Mouse (Mus musculus): Measurements from ENCODE around the gene Crebl2. TPM values are rescaled to one million over a fixed set of nuclear protein-coding genes. Genes with fewer than 3 reads are reported as not detected.

The Crebl2 gene
- polyA plus RNA-seq, 1 experiment from 2014 or later = 1.4 TPM

DNA sequence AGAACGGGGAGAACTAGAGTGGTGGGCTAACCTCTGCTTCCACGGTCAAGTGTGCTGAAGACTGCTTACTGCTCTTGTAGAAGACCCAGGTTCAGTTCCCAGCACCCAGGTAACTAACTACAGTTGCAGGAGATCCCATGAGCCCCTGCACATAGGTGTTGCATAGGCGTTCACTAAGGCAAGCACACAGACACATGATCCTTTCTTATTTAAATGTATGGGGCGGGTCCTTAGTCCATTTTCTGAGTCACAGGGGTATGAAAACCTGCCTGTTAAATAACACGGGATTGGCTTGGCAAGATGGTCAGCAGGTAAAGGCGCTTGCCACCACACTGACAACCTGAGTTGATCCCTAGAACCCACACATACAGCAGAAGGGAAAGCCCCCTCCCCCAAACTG lies 29.1 kb downstream of the Crebl2 start:
- DNase-seq (ENCODE audit: low spot score) (no peak), ATAC-seq (ENCODE audit: low FRiP score) (no peak)
- H3K9ac ChIP-seq (ENCODE audit: low read depth, low read length) = no peak overlapping the region
- WGBS = 86% methylated on average over 6 of the region's 6 CpGs
- H3K36me3 ChIP-seq (ENCODE audit: control insufficient read depth, insufficient read depth, low read length) = no peaks in the 10 kb centered on the region
- no peak overlapping the region for H3K4me2 ChIP-seq (replicated peaks; ENCODE audit: low read depth, low read length)
- H3K4me3 ChIP-seq (ENCODE audit: low read depth, low read length) = no peak overlapping the region
- H3K27me3 ChIP-seq (ENCODE audit: control insufficient read depth, insufficient read depth, low read length) = no peaks in the 10 kb centered on the region
- peaks cover 5% of the 10 kb centered on the region; the same call in 1 of the 2 replicates for H3K4me1 ChIP-seq (replicated peaks; ENCODE audit: control insufficient read depth, insufficient read depth, low read length)
- no peaks in the 10 kb centered on the region for H3K9me3 ChIP-seq (ENCODE audit: control insufficient read depth, low read length)
- no peak overlapping the region for H3K27ac ChIP-seq (ENCODE audit: low read depth, low read length)

DNA sequence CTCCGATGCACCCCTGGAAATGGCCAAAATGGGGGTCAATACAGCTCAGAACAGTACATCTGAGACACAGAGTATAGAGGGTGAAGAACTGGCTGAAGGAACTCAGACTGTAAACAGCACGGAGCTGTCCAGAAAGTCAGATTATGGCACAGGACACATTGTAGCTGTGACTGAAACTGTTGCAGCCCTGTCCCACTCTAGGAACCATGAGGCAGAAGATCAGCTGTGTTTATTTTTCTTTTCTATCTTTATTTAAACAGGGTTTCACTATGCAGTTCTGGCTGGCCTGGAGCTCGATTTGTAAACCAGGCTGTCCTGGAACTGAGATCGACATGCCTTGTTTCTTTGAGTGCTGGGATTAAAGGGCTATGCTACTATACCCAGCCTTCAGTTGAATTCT lies 30.3 kb downstream of the Crebl2 start:
- no peak overlapping the region for H3K9ac ChIP-seq (ENCODE audit: low read depth, low read length)
- no peaks in the 10 kb centered on the region for H3K36me3 ChIP-seq (ENCODE audit: control insufficient read depth, insufficient read depth, low read length)
- DNase-seq (ENCODE audit: low spot score) (no peak), ATAC-seq (ENCODE audit: low FRiP score) (no peak)
- WGBS = 86% methylated on average over 4 of the region's 4 CpGs
- H3K4me2 ChIP-seq (replicated peaks; ENCODE audit: low read depth, low read length) = no peak overlapping the region
- H3K27ac ChIP-seq (ENCODE audit: low read depth, low read length) = no peak overlapping the region
- H3K4me3 ChIP-seq (ENCODE audit: low read depth, low read length) = no peak overlapping the region
- peaks cover 5% of the 10 kb centered on the region; the same call in 1 of the 2 replicates for H3K4me1 ChIP-seq (replicated peaks; ENCODE audit: control insufficient read depth, insufficient read depth, low read length)
- H3K9me3 ChIP-seq (ENCODE audit: control insufficient read depth, low read length) = no peaks in the 10 kb centered on the region
- no peaks in the 10 kb centered on the region for H3K27me3 ChIP-seq (ENCODE audit: control insufficient read depth, insufficient read depth, low read length)

DNA sequence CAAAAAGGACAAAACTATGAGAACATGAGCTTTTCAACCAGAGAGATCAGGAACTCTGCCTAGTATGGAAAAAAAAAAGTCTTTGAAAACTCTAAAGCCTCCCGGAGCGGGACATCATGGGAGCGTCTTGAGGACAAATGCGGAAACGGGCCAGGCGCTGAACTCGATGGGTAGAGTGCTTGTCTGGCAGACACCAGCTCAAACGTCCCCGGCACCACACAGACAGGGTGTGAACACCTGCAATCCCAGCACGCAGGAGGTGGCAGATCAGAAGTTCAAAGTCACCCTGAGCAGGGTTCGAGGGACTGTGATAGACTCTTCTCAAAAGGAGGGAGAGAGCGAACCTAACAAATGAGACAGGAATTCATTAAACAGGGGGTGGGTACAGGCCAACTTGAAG lies 31.4 kb downstream of the Crebl2 start:
- DNase-seq (ENCODE audit: low spot score) = no peak
- Histone ChIP-seq H3K4me2 (replicated peaks; ENCODE audit: low read depth, low read length) (no peak overlapping the region), H3K27me3 (ENCODE audit: control insufficient read depth, insufficient read depth, low read length) (no peaks in the 10 kb centered on the region), H3K9ac (ENCODE audit: low read depth, low read length) (no peak overlapping the region), H3K36me3 (ENCODE audit: control insufficient read depth, insufficient read depth, low read length) (no peaks in the 10 kb centered on the region), H3K4me3 (ENCODE audit: low read depth, low read length) (no peak overlapping the region), H3K4me1 (replicated peaks; ENCODE audit: control insufficient read depth, insufficient read depth, low read length) (peaks cover 5% of the 10 kb centered on the region; the same call in 1 of the 2 replicates), H3K9me3 (ENCODE audit: control insufficient read depth, low read length) (no peaks in the 10 kb centered on the region), H3K27ac (ENCODE audit: low read depth, low read length) (no peak overlapping the region)
- no peak for ATAC-seq (ENCODE audit: low FRiP score)
- WGBS = 86% methylated on average over 12 of the region's 12 CpGs

DNA sequence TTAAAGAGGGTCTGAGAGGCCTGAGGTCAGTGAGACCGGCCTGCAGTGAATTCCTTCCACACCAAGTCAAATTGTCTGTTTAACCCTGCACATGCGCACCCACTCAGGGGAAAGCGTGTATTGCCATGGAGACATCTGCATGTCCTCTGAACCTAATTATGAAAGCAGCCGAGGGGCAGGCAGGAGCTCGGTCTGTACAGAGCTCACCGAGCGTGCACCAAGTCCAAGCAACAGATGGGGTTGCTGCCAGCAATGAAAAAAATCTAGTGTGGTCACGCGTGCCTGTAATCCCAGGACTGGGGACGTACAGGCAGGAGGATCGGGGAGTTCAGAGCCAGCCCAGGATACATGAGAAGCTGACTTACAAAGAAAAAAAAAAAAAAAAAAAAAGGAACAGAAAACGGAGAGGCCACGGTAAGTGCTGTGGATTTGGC lies 32.7 kb downstream of the Crebl2 start:
- 0 out of 2 replicates have a peak, but pooled peaks cover 2% of the 10 kb centered on the region for H3K36me3 ChIP-seq (ENCODE audit: control insufficient read depth, insufficient read depth, low read length)
- peak; percentile 87 for ATAC-seq (ENCODE audit: low FRiP score)
- H3K4me3 ChIP-seq (ENCODE audit: low read depth, low read length) = peak overlapping the region; percentile 25
- H3K4me2 ChIP-seq (replicated peaks; ENCODE audit: low read depth, low read length) = peak overlapping the region; percentile 49
- H3K9me3 ChIP-seq (ENCODE audit: control insufficient read depth, low read length) = no peaks in the 10 kb centered on the region
- 10% methylated on average over 13 of the region's 13 CpGs for WGBS
- H3K27me3 ChIP-seq (ENCODE audit: control insufficient read depth, insufficient read depth, low read length) = no peaks in the 10 kb centered on the region
- DNase-seq (ENCODE audit: low spot score) = peak; percentile 75
- H3K4me1 ChIP-seq (replicated peaks; ENCODE audit: control insufficient read depth, insufficient read depth, low read length) = peaks cover 5% of the 10 kb centered on the region; the same call in 1 of the 2 replicates
- no peak overlapping the region for H3K9ac ChIP-seq (ENCODE audit: low read depth, low read length)
- peak overlapping the region; percentile 81 for H3K27ac ChIP-seq (ENCODE audit: low read depth, low read length)

DNA sequence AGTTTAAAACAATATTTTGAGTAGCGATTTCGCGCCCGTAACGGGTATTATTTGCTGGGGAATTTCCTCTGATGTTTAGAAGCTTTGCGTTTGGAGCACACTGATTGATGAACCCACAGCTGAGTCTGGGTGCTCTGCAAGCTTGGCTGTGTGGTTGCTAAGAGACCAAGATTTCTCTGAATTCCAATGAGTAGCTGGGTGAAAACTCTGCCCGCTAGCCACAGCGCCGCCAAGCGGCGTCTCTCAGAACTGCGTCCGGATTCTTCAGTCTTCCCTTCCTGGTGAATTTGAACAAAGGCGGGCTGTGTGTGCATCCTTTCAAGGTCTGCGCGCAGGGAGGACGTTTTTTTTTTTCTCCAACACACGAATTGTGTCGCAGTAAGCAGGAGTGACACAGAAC lies 33.2 kb downstream of the Crebl2 start:
- peaks cover 5% of the 10 kb centered on the region; the same call in 1 of the 2 replicates for H3K36me3 ChIP-seq (ENCODE audit: control insufficient read depth, insufficient read depth, low read length)
- peak overlapping the region; percentile 49 for H3K4me2 ChIP-seq (replicated peaks; ENCODE audit: low read depth, low read length)
- peak overlapping the region; percentile 81 for H3K27ac ChIP-seq (ENCODE audit: low read depth, low read length)
- peak overlapping the region; percentile 12; the same call in 1 of the 2 replicates for H3K9ac ChIP-seq (ENCODE audit: low read depth, low read length)
- H3K27me3 ChIP-seq (ENCODE audit: control insufficient read depth, insufficient read depth, low read length) = no peaks in the 10 kb centered on the region
- H3K4me3 ChIP-seq (ENCODE audit: low read depth, low read length) = peak overlapping the region; percentile 25
- peaks cover 5% of the 10 kb centered on the region; the same call in 1 of the 2 replicates for H3K4me1 ChIP-seq (replicated peaks; ENCODE audit: control insufficient read depth, insufficient read depth, low read length)
- peak; percentile 100 for DNase-seq (ENCODE audit: low spot score)
- H3K9me3 ChIP-seq (ENCODE audit: control insufficient read depth, low read length) = no peaks in the 10 kb centered on the region
- WGBS = 1% methylated on average over 19 of the region's 19 CpGs
- peak; percentile 94 for ATAC-seq (ENCODE audit: low FRiP score)

DNA sequence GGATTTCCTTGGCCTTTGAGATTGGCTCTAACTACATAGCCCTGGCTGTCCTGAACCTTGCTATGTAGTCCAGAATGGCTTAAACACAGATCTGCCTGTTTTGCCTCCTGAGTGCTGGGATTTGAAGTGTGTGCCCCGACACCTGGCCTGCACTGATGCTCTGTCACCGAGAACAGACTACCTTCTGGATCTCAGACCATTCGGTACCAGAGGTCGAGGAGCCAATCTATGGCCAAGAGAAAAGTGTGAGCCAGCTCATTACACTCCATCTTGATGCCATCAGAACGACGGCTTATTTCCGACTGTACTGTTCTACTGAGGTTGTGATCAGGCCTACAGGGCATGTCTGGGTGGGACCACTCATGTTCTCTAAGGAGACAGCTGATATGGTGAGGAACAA lies 36.2 kb downstream of the Crebl2 start:
- Histone ChIP-seq H3K27ac (ENCODE audit: low read depth, low read length) (no peak overlapping the region), H3K27me3 (ENCODE audit: control insufficient read depth, insufficient read depth, low read length) (no peaks in the 10 kb centered on the region), H3K9me3 (ENCODE audit: control insufficient read depth, low read length) (no peaks in the 10 kb centered on the region), H3K4me2 (replicated peaks; ENCODE audit: low read depth, low read length) (no peak overlapping the region), H3K36me3 (ENCODE audit: control insufficient read depth, insufficient read depth, low read length) (peaks cover 23% of the 10 kb centered on the region), H3K9ac (ENCODE audit: low read depth, low read length) (no peak overlapping the region), H3K4me1 (replicated peaks; ENCODE audit: control insufficient read depth, insufficient read depth, low read length) (peaks cover 5% of the 10 kb centered on the region; the same call in 1 of the 2 replicates), H3K4me3 (ENCODE audit: low read depth, low read length) (no peak overlapping the region)
- ATAC-seq (ENCODE audit: low FRiP score) (no peak), DNase-seq (ENCODE audit: low spot score) (no peak)
- WGBS = 94% methylated on average over 7 of the region's 7 CpGs

DNA sequence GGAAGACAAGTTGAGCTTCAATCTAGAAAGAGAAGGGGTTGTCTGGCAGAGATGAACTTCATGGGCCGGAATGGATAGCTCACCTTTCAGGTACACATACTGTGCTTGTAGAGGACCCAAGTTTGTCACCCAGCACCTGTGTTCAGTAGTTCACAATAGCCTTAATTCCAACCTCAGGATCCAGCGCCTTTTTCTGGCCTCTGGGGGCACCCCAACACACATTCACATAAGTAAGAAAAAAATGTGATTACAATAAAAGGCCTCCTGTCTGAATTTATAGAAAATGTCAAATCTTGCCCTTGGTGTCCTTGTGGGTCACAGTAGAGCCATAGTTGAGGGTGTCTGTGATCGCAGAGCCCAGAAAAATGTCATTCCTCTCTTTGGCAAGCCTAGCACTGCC lies 37.4 kb downstream of the Crebl2 start:
- H3K9me3 ChIP-seq (ENCODE audit: control insufficient read depth, low read length) = no peaks in the 10 kb centered on the region
- 97% methylated on average over 3 of the region's 3 CpGs for WGBS
- H3K4me3 ChIP-seq (ENCODE audit: low read depth, low read length) = no peak overlapping the region
- ATAC-seq (ENCODE audit: low FRiP score) (no peak), DNase-seq (ENCODE audit: low spot score) (no peak)
- peaks cover 23% of the 10 kb centered on the region for H3K36me3 ChIP-seq (ENCODE audit: control insufficient read depth, insufficient read depth, low read length)
- H3K4me1 ChIP-seq (replicated peaks; ENCODE audit: control insufficient read depth, insufficient read depth, low read length) = 0 out of 2 replicates have a peak, but pooled peaks cover 1% of the 10 kb centered on the region
- H3K4me2 ChIP-seq (replicated peaks; ENCODE audit: low read depth, low read length) = no peak overlapping the region
- H3K9ac ChIP-seq (ENCODE audit: low read depth, low read length) = no peak overlapping the region
- no peaks in the 10 kb centered on the region for H3K27me3 ChIP-seq (ENCODE audit: control insufficient read depth, insufficient read depth, low read length)
- no peak overlapping the region for H3K27ac ChIP-seq (ENCODE audit: low read depth, low read length)

DNA sequence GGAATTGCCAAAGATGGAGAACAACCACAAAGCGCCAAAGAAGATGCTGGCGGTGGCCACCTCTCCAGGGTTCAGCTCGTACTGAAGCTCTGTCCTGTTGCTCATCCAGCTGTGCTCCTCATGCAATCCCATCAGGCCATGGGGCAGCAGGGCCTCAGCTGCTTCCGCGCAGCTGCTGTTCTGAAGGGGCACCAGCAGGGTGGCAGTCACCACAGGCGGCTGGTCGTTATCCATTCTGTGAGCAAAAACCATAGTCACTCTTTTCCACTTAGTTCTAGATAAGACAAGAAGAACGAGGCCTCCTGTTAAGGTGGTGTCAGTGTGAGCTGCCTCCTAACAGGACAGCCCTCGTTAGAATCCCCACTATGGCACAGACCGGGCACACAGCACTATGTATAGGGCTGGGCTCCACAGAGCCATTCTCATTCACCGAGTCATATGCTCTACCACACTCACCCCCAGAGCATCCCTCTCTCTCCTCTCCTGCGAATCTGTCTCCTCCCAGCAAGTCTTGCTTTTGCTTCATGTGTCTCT lies 40.3 kb downstream of the Crebl2 start:
- H3K27me3 ChIP-seq (ENCODE audit: control insufficient read depth, insufficient read depth, low read length) = no peaks in the 10 kb centered on the region
- no peaks in the 10 kb centered on the region for H3K4me1 ChIP-seq (replicated peaks; ENCODE audit: control insufficient read depth, insufficient read depth, low read length)
- H3K27ac ChIP-seq (ENCODE audit: low read depth, low read length) = no peak overlapping the region
- 91% methylated on average over 12 of the region's 12 CpGs for whole genome bisulfite sequencing
- H3K36me3 ChIP-seq (ENCODE audit: control insufficient read depth, insufficient read depth, low read length) = peaks cover 23% of the 10 kb centered on the region
- no peak for ATAC-seq (ENCODE audit: low FRiP score)
- no peaks in the 10 kb centered on the region for H3K9me3 ChIP-seq (ENCODE audit: control insufficient read depth, low read length)
- no peak overlapping the region for H3K4me3 ChIP-seq (ENCODE audit: low read depth, low read length)
- H3K4me2 ChIP-seq (replicated peaks; ENCODE audit: low read depth, low read length) = no peak overlapping the region
- no peak overlapping the region for H3K9ac ChIP-seq (ENCODE audit: low read depth, low read length)
- no peak for DNase-seq (ENCODE audit: low spot score)

DNA sequence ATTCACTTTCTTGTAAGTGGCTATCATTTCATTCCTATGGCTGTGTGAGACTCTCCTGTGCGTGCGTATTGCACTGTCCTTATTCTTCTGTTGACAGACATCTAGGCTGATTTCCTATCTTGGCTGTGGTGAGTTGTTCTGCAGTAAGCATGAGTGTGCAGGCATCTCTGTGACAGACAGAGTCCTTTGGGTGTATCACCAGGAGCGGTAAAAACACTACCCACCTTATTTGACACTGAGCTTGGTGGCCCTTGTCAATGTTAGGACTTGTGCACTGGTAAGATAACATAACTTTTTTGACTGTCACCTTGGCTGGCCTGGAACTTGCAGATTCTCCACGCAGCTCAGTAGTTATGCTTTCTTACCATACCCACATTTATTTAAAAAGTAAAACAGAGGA lies 40.9 kb downstream of the Crebl2 start:
- H3K4me1 ChIP-seq (replicated peaks; ENCODE audit: control insufficient read depth, insufficient read depth, low read length) = no peaks in the 10 kb centered on the region
- no peak overlapping the region for H3K4me2 ChIP-seq (replicated peaks; ENCODE audit: low read depth, low read length)
- no peak overlapping the region for H3K27ac ChIP-seq (ENCODE audit: low read depth, low read length)
- no peak overlapping the region for H3K4me3 ChIP-seq (ENCODE audit: low read depth, low read length)
- WGBS = 92% methylated on average over 4 of the region's 4 CpGs
- no peaks in the 10 kb centered on the region for H3K27me3 ChIP-seq (ENCODE audit: control insufficient read depth, insufficient read depth, low read length)
- no peak overlapping the region for H3K9ac ChIP-seq (ENCODE audit: low read depth, low read length)
- no peak for ATAC-seq (ENCODE audit: low FRiP score)
- no peak for DNase-seq (ENCODE audit: low spot score)
- peaks cover 23% of the 10 kb centered on the region for H3K36me3 ChIP-seq (ENCODE audit: control insufficient read depth, insufficient read depth, low read length)
- H3K9me3 ChIP-seq (ENCODE audit: control insufficient read depth, low read length) = no peaks in the 10 kb centered on the region

All from hindbrain, embryonic 11.5 days (tissue).